Mouse (Mus musculus): ENCODE measurements around the gene Gm20388.
A peak's percentile ranks its signal among the peaks of the same experiment; 100 is the strongest.

The Gm20388 gene

DNA sequence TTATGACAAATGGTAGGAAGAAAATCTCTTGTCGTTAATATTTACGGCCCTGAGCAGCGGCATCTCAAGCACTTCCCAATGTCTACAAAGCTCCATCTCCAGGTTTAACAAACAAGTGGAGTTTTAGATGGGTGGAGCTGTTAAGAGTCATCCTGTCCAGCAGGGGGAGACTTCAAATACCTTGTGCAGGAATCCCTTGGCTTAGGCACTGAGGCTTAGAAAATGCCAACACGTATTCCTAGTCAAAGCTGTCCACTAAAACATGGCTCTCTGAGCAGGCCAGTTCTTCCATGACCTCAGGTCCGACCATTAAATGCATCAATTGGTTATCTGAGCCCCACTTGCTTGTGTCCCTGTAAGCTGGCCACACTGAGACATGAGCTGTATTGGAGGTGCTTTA lies 1697.0 kb downstream of the Gm20388 start:
- peak; percentile 45 for DNase-seq (ENCODE audit: low spot score)

DNA sequence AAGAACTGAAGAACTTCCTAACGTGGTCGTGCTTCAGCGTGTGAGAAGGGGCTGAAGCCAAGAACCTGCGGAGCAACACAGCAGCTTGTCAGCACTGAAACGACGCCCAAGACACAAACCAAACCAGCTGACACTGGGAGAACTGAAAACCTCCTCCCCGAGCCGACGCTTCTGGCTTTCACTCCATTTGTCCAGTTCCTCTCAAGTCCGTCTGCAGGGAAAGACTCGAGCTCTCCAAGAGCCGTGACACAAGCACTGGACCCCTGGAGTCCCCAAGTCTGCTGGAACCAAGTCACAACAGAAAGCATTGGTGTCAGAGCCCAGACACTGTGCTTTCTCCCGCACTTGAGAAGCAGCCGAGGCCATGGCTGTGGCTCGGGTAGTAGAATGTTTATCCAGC lies 1698.6 kb downstream of the Gm20388 start:
- no peak for DNase-seq (ENCODE audit: low spot score)

DNA sequence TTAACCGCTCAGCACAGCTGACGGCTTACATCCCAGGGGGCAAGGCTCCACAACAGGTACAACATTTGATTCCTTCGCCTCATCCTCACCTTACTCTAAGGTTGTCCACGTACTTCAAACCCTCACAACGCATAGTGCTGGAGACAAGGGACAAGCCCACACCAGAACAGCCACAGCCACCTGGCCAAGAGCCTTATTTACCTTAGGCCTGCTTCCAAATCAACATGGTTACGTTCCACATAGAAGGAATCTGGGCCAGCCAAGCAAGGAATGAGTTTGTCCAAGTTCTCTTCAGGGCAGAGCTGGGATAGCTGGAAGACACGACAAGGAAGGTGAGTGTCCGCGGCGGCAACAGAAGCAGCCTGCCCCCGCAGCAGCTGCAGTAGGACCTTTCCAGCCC lies 1699.3 kb downstream of the Gm20388 start:
- no peak for DNase-seq (ENCODE audit: low spot score)

DNA sequence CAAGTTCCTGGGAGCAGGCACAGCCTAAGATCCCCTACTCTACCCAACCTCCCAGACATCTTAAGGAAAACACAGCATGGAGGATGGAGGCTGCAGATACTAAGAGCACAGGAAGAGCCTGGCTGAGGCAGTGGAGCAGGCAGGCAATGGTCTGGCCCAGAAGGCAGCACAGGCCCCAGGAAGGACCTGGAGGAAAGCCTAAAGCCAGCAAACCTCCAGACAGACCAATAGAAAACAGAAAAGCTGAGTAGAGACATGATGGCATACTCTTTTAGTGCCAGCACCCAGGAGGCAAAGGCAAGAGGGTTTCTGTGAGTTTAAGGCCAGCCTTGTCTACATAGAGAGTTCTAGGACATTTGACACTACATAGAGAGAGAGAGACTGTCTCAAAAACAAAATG lies 1702.8 kb downstream of the Gm20388 start:
- DNase-seq (ENCODE audit: low spot score): no peak

DNA sequence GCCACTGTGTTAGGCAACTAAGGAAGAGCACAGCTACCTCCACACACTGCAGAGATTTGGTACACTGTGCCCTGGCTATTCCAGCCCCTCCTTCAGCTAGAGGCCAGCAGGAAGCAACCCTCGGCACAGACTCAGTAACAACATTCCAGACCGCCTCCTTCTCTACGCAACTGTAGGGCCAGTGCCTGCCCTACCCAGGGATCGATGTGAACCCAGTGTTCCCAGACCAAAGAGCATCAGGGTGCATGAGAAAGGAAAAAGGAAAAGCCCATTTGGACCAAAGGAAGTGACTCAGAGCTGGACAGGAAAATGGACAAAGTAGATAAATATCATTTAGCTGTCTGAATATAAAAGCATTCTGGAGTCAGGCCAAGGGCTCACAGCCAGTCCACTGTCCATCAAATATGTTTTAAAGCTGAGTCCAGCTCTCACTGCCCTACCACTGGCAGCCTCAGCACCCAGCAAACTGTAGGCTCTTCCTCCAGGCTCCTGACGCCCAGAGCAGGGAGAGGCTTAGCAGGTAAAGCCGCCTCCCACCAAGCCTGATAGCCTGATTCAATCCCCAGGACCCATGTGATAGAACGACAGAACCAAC lies 1708.9 kb downstream of the Gm20388 start:
- no peak for DNase-seq (ENCODE audit: low spot score)

- DNase-seq (ENCODE audit: low spot score): no peak
Measured at GRCm38 (mm10) chr8:121620801-121621516, 1710.3 kb downstream of the Gm20388 start.

DNA sequence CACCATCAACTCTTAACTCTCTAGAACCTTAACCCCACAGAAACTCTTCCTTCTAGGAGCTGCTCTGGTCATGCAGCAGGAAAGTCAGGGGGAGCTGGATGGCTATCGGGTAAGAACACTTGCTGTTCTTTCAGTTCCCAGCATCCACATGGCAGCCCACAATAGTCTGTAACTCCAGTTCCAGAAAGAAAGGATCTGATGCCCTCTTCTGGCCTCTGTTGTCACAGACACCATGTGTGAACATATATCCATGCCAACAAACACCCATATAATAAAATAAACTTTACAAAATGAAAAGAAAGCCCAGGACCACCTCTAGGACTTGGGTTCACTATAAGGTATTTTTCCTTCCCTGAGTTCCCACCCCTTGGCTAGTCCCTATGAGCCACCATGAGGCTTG lies 1711.2 kb downstream of the Gm20388 start:
- no peak for DNase-seq (ENCODE audit: low spot score)

GRCm38 (mm10) chr8:121623043-121623442 lies 1712.4 kb downstream of the Gm20388 start:
- no peak for DNase-seq (ENCODE audit: low spot score)

DNA sequence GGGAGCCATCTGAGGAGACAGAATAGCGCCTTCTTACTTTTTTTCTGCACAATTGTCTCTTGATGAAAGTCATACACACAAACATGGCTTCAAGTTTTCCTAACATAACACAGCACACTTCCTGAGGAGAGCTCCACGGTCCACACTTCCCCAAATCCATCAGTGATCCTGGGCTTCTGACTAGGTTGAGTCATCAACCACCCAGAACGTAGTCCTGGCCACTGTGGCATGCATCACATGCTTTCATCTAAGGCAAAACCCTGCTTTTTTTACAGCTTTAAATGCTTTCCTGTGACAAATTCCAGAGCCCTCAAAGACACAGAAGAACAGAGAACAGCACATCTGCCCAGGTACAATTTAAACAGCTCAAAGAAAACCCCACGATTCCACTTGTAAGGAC lies 1718.0 kb downstream of the Gm20388 start:
- DNase-seq (ENCODE audit: low spot score): no peak

DNA sequence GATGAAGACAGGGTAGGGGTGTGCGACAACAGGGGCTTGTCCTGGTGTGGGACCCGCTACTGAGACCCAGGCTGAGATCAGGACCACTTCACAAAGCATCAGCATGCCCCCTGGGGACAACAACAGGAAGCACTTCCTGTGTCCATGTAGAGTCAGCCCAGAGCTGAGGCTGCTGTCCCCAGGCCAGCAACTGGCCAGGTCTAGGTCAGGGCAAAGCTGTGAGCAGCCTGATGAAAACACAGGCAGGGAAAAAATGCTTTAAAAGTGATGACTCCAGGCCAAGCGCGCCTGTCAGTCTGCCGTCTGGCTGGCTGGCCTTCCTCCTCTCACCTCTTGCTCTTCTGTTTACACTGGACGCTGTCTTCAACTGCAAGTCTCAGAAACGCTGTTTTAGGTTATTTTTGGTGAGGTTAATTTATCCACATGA lies 1721.0 kb downstream of the Gm20388 start:
- DNase-seq (ENCODE audit: low spot score): no peak

DNA sequence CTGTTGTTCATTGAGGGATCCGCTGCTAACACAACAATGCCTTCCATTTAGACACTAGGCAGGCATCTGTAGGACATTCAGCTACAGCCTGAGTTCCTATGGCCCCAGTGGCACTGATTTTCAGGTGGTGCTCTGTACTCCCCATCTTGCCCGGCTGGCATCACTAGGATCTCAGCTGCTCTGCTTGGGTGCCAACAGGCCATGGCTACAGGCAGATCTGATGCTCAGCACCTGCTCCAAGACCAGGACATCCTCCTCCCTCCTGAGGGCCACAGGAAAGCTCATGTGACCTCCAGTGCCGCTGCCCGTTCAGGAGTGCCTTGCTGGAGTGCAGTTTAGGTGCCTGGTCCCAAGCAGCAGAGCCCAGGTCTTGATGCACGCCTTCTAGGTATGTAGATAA lies 1721.8 kb downstream of the Gm20388 start:
- no peak for DNase-seq (ENCODE audit: low spot score)

GRCm38 (mm10) chr8:121635534-121635933 lies 1724.9 kb downstream of the Gm20388 start:
- no peak for DNase-seq (ENCODE audit: low spot score)

DNA sequence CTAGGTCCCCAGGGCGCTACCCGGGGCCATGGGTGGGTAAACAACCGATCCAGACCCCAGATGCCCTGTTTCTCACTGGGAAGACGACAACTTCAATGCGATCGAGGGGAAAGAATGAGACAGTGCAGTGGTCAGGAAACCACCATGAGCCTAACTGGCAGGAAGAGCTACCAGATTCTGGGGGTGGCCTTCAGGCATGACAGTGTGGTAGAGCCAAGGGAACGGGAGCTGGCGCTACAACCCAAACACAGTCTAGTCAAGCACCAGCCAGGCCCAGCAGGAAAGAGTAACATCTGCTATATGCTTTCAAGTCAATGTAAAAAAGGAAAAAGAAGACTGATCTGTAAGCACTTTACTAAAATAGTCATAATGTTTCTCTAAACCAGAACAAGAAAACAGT lies 1725.5 kb downstream of the Gm20388 start:
- no peak for DNase-seq (ENCODE audit: low spot score)

- no peak for DNase-seq (ENCODE audit: low spot score)
Measured at GRCm38 (mm10) chr8:121642804-121643203, 1732.2 kb downstream of the Gm20388 start.

- no peak for DNase-seq (ENCODE audit: low spot score)
Measured at GRCm38 (mm10) chr8:121643384-121643783, 1732.7 kb downstream of the Gm20388 start.

GRCm38 (mm10) chr8:121647511-121648215 lies 1737.0 kb downstream of the Gm20388 start:
- no peak for DNase-seq (ENCODE audit: low spot score)

GRCm38 (mm10) chr8:121648451-121648850 lies 1737.8 kb downstream of the Gm20388 start:
- no peak for DNase-seq (ENCODE audit: low spot score)

DNA sequence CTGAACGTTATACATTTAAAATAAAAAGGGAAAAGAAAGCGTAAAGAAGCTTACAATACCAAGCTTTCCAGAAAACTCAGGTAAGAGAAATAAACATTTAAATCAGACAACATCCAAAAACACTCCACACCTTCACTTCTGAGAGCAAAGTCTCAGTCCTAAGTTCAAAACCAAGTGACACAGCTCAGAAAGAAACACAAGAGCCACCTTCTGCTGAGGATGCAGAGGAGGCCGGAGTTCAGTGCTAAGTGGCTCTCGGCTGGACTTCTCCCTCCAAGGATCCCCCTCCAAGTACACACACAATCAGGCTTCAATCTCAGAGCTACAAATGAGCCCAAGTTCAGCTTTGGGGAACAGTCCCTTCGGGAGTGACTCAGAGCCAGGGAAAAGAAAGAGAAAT lies 1738.8 kb downstream of the Gm20388 start:
- DNase-seq (ENCODE audit: low spot score): no peak

DNA sequence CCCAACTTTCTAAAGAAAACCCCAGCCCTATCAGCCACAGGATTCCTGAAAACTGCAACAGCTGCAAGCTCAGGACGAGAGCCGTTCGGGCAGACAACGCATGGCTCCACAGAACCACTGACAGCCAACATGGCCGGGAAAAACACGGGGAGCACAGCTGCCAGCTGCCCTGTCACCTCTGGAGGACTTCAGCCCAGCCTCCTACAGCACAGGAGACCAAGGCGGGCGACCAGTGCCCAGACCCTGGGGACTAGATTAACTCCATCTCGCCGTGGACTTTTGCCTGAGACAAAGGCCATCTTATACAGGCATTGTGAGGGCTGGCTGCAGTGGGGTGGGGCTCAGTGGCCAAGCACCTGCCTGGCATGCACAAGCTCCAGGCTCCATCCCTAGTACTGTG lies 1739.3 kb downstream of the Gm20388 start:
- no peak for DNase-seq (ENCODE audit: low spot score)

DNA sequence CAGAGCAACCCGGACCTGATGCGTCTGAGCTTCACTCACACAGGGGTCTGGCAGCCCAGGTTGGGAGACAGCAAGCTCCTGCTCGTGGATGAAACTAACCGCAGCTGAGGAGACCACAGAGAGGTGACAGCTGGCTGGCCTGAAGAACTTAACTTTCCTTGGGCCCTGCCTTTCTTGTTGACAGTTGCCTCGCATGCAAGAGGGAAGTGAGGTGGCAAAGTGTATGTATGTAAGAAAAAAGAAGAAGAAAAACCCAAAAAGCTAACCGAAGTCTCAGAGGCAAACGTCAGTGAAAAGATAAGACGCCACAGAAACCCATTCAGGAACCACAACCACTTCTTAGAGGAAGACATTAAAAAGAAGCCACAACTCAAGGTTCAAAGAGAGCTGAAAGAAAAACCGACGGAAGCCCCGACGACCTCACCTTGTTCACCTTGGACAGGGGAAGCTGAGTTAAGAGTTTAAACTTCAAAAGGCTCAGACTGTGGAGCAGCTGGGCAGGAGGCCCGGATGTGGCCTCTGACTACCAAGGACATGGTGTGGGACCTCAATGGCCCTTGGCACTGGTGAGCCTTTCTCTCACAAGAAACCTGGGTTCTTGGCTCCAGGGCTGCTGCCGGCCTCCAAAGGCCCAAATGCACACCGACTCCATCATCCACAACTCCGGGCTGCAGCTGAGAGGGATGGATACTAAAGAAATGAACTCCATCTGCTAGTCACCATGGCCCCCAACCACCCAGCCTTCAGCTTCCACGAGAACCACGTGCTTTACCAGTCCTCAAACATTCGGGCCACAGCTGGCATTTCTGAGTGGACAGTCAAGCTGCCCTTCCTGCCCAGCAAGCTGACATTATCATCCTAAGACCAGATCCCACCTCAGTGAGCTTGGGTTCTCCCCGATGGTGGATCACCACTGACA lies 1740.0 kb downstream of the Gm20388 start:
- DNase-seq (ENCODE audit: low spot score): no peak

DNA sequence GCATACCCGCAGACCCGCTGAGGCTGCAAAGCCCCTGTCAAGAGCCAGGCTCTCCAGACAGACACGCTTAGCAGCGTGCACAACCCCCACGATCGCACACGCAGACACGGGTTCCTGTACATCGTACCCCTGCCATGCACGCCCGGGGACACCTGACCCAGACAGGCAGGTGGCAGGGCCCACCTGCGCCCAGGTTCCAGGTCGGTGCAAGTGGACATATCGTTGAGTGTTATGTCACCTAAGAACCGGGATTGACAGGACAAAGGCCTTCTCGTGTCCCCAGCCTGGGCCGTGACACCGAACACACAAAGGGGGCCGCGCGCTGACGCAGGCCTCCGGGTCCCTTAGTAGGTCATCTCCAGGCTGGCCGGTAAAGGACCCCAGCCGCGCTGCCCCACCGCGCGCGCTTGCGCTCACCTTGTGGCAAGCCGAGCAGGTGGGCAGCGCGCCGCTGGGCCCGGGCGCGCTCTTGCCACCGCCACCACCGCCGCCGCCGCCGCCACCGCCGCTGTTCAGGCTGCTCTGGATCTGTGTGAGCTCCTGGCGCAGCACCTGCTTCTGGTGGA lies 1740.8 kb downstream of the Gm20388 start:
- no peak for DNase-seq (ENCODE audit: low spot score)

GRCm38 (mm10) chr8:121651874-121652361 lies 1741.3 kb downstream of the Gm20388 start:
- DNase-seq (ENCODE audit: low spot score): peak; percentile 58

All from retina, embryonic 14.5 days (tissue).